Mouse (Mus musculus): Measurements from ENCODE around the gene Usp7. TPM values are rescaled to one million over a fixed set of nuclear protein-coding genes. Genes with fewer than 3 reads are reported as not detected.
"Not testable (repeated sequence)": the region's sequence is repeated elsewhere in the genome, so short reads cannot be mapped to it uniquely, and the experiment has no call there.

Gene Usp7
- total RNA-seq, 1 experiment from 2014 or later, result 238 TPM

DNA sequence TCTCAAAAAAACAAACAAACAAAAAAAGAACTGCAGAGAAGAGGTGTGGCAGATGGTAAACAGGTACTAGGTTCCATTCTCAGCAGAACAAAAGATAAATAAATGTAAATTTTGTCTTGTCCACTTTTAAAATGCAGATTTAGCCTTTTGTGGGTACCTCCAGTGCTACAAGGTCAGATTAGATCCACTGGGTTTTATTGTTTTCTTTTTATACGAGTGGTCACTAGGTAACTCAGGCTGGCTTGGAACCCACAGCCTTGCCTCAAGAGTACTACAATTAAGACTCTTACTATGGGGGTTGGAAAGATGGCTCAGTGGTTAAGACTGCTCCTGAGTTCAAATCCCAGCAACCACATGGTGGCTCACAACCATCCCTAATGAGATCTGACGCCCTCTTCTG is 33.9 kb downstream of the Usp7 start:
- ATAC-seq (replicated peaks; ENCODE audit: low read depth, poor library complexity, severe bottlenecking), result no peak

DNA sequence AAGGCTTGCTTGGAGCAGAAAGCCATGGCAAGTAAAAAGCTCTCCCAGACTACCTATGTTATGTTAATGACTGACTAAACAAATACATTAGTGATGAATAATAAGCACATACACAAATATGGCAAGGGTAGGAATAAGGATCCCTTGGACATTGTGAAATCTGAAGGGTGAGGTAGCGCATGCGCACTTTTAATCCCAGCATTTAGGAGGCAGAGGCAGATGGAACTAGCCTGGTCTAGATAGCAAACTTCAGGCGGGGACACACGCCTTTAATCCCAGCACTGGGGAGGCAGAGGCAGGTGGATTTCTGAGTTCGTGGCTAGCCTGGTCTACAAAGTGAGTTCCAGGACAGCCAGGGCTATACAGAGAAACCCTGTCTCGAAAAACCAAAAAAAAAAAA is 34.5 kb downstream of the Usp7 start:
- ATAC-seq (replicated peaks; ENCODE audit: low read depth, poor library complexity, severe bottlenecking), result not testable (repeated sequence)

DNA sequence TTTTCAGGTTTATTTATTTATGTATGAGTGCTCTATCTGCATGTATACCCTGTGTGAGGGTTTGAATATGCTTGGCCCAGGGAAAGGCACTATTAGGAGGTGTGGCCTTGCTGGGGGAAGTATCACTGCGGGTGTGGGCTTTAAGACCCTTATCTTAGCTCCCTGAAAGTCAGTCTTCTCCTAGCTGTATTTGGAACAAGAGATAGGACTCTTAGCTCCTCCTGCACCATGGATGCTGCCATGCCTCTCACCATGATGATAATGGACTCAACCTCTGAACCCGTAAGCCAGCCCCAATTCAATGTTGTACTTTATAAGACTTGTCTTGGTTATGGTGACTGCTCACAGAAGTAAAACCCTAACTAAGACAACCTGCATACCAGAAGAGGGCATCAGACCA is 39.8 kb downstream of the Usp7 start:
- no peak for ATAC-seq (replicated peaks; ENCODE audit: low read depth, poor library complexity, severe bottlenecking)

DNA sequence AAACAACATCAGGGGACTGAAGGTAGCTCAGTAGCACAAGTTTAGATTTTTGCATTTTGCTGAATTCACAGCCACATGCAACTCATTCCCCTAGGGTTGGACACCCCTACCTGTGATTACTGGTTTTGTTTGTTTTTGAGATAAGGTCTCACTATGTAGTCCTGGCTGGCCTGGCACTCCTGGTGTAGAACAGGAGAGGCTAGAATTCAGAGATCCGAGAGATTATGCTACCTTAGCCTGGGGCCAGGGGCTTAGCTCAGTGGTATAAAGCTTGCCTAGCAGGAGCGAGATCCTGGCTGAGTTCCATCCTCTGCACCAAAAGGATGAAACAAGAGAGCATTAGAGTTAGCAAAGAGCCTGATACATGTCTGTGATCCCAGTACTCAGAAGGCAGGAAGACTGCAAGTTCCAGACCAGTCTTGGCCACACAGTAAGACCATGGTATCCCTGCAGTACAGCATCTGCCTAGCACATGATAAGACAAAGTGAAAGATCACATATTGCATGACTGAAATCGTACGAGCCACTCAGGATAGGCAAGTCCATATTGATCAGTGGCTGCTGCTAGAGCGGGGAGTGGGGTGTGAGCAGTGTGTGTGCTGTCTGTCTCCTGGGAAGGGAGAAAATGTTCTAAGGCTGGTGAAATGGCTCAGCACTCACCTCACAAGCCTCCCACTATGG is 40.4 kb downstream of the Usp7 start:
- ATAC-seq (replicated peaks; ENCODE audit: low read depth, poor library complexity, severe bottlenecking), result no peak

DNA sequence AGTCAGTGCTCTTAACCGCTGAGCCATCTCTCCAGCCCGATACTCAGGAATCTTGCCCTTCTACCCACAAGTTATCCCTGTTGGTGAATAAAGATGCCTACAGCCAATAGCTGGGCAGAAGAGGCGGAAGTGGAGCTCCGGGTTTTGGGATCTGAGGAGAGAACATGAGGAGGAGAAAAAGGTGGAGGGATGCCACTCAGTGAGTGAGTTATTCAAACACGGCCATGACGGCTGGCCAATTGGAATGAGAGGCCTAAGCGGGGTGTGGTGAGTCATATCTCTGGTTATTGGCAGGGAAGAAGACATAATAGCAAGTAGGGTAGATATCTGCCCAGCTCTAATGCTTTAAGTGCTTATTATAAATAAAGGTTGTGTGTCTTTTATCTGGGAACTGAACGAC is 43.2 kb downstream of the Usp7 start:
- ATAC-seq (replicated peaks; ENCODE audit: low read depth, poor library complexity, severe bottlenecking), result no peak

DNA sequence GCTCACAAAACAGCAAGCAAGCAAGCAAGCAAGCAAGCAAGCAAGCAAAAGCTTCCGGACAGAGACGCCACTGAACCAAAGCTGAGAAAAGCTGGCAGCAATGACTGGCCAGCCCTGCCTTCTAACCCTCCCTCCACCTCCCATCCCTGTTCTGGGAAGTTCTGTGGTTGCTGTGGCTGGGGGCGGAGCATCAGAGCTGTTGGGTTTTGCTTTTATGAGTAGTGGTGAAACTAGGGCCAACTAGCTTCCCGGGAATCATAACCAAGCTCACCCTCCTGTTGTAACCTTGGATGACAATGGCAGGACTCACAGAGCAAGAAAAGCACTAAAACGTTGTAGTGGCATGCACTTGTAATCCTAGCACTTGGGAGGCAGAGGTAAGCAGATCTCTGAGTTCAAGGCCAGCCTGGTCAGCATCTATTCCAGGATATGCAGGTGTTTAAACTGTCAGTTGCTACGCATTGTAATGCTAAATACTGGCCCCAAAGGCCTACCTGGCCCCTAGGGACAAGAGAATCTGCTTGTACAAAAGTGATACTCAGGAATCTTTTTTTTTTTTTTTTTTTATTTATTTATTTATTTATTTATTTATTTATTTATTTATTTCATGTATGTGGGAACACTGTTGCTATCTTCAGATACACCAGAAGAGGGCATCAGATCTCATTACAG is 43.8 kb downstream of the Usp7 start:
- ATAC-seq (replicated peaks; ENCODE audit: low read depth, poor library complexity, severe bottlenecking), result peak; percentile 74

DNA sequence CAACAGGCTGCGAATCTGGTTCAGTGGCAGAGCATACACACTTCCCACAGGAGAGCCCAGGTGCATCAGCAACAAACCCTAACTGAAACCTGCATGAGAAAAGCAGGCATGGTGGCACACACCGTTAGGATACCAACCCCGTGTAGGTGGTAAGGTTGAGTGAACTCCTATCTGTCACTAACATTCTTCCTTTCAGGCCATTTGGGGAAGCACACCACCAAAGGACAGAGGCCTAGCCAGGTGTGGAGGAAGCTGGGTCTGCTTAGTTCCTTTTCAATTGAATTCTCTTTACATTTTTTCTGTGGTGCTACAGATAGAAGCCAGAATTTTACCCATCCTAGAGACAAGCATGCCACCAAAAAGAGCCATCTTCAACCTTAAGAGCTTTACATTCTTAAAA is 44.3 kb downstream of the Usp7 start:
- ATAC-seq (replicated peaks; ENCODE audit: low read depth, poor library complexity, severe bottlenecking), result peak; percentile 55

DNA sequence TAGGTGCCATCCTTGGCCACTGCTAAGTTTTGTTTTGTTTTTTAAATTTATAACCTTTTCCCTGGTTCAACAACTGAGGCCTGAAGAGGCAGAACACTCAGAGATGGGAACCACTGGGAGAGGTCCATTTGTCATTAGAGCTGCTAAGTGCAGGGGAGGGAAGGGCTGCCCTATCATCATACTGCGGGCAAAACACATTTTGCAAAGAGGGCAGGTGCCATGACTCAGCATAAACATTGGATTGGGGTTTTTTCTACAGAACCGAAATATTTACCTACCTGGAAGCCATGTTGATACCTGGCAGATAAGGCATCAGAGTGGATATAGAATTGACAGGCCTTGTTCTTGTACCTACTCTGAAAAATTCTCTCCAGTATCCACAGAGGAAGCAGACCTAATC is 45.6 kb downstream of the Usp7 start:
- no peak for ATAC-seq (replicated peaks; ENCODE audit: low read depth, poor library complexity, severe bottlenecking)

DNA sequence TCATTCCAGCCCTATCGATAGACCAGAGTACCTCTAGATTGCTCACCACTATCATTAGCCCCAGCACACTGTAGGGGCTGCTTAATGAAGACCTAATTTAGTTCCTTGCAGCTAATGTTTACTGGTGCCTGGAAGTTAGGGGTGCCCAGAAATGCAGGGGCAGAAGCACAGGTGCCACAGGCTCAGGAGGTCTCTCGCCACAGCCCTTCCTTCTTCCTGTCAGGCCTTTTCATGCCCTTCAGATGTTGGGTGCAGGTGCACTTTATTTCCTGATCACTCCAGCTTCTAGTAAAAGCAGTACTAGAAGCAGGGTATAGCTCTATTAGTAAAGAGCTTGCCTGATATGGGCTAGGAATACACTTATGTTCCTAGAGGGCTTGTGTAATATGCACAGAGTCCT is 46.4 kb downstream of the Usp7 start:
- ATAC-seq (replicated peaks; ENCODE audit: low read depth, poor library complexity, severe bottlenecking), result no peak

DNA sequence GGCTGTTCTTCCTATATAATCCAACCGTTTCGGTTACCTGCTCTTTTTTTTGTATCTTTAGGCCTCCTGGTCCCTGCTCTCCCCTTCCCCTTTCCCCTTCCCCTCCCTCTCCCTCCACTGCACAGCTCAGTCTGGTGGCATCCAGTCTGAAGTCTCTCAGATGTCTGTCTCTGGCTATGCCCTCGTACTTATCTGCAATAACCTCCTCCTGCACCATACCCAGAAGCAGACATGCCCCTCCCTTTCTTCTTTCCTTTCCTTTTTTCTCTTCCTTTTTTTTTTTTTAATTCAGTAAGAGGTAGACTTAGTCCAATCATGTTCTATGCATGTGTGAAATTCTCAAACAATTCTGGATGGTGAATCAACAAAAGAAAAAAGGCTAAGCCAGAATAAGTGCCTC is 48.1 kb downstream of the Usp7 start:
- peak; percentile 31 for ATAC-seq (replicated peaks; ENCODE audit: low read depth, poor library complexity, severe bottlenecking)

DNA sequence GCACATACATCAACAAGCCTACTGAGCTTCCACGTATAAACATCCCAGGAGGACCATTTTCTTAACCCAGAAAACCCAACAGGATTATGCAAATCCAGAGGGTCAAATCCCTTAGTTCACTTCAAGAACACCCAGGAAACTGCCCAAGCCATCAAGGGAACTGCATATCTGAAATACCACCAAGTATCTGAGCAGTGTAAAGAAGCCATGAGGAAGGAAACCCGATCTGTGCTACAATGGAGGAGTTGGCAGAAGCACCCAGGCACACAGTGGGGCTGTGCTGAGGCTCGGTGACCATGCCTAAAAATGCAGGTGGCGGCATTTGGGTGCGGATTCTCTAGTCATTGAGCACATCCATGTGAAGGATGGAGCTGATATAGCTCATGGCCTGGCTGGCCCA is 50.4 kb downstream of the Usp7 start:
- no peak for ATAC-seq (replicated peaks; ENCODE audit: low read depth, poor library complexity, severe bottlenecking)

DNA sequence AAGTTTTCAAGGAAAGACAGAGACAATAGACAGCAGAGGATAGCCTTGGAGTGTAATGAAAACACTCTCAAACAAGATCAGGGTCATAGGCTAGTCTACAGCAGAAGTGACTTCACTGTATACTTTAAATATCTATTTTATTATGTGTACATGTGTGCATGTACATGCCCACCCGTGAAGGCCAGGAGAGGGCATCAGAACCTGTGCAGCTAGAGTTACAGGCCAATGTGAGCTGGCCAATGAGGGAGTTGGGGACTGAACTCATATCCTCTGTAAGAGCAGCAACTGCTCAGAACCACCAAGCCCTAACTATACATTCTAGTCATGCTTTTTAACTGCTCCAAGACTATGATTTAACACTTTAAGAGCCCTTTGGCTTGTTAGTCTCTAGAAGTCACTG is 51.0 kb downstream of the Usp7 start:
- ATAC-seq (replicated peaks; ENCODE audit: low read depth, poor library complexity, severe bottlenecking), result peak; percentile 23; the same call in 1 of the 2 replicates

DNA sequence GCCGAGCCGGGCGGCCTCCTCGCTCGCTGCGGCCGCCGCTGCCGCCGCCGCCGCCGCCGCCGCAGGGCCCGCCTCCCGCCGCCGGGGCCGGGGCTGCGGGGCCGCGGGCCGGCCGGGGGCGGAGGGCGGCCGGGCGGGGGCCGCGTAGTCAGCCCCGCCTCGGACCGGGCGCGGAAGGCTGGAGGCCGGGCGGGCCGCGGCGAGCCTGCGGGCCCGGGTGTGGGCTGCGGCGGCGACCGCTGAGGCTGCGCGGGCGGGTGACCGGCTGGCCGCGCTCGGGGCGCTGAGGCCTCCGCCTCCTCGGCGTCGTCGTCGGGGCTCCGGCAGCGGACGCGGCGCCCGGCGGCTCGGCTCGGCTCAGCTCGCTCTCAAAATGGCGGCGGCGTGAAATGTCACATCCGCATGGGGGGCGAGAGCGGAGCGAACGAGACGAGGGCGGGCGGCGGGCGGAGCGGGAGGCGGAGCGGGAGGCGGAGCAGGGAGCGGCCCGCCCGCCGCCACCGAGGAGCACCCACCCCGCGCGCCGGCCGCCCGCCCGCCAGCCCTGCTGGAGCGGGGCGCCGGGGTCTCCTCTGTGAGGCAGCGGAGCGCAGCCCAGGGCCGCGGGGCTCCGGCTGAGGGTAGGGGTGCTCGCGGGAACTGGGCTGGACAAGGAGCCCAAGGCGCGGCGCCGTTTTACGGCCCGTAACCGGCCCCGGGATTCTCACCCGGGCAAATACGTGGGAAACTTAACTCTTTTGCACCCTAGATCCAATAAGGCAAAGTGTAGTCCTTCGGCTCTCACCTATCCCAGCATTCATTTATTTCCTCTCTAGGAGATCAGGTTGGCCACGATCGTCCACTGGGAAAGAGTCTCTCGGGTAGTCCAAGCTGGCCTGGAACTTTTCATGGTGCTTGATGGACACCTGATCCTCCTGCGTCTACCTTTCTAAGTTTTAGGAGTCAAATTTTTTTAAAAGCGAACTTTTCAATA is 53.3 kb downstream of the Usp7 start:
- peak; percentile 74 for ATAC-seq (replicated peaks; ENCODE audit: low read depth, poor library complexity, severe bottlenecking)

DNA sequence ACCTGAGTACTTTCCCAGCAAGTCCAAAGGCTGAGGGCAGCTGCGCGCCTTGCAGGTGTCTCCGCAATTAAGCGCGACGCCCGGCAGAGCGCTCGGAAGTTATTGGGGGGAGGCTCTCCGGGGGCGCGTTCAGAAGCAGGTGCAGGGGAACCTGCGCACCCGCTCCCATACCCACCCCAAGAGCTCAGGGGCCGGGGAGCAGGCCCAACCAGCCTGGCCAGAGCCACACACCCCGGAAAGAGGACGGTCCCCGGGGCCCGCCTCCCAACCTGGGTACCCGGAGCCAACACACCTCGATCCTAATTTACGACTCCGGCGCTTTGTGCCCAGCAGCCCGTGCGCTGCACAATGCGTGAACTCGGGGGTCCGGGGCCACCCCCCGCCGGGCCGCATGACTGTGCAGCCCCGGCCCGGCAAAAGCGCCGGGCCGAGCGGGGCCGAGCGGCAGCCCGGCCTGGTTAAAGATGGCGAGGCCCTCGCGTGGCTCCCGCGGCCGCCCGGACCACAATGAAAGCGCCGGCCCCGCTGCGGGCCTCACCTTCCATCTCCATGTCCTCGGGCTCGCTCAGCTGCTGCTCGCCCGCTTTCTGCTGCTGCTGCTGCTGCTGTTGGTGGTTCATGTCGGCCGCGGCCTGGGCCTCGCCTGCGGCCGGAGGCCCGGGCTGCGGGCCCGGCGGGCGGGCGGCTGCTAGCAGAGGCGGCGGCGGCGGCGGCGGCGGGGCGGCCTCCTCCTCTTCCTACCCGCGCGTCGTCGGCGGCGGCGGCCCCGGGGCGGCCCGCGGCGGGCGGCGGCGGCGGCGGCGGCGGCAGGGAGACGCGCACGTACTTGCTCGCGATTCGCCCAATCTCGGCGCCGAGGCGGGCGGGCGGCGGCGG is 54.2 kb downstream of the Usp7 start:
- ATAC-seq (replicated peaks; ENCODE audit: low read depth, poor library complexity, severe bottlenecking), result no peak

DNA sequence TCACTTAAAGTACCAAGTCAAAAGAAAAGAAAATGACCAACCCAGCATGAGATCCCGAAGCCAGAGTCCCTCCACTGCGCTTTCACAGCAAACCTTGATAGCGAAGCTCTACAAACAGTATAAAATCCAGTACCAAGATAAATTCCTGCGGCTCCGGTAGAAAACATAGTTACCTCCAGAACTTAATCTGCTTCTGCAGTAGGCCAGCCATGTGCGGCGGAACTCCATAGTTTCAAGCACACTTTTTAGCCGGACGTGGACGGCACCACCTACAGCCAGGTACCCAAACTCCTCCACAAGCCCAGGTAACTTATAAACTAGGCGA is 54.8 kb downstream of the Usp7 start:
- ATAC-seq (replicated peaks; ENCODE audit: low read depth, poor library complexity, severe bottlenecking), result no peak

DNA sequence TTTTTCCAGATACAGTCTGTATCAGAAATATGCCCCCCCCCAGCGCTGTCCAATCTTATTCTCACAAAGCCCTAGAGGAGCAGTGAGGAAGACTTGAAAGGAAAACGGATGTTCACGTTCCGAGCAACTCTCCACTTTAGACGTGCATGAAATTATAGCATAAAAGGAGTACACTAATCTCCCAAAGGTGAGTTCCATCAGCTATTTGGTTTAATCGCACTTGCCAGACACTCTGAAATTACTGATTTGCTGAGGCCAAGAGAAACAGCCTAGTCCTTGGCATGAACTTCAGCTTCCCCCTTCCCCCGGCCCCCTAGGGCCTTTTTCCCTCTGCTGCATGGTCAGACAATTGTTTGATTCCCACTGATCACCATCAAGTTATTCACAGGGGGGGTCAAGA is 55.4 kb downstream of the Usp7 start:
- no peak for ATAC-seq (replicated peaks; ENCODE audit: low read depth, poor library complexity, severe bottlenecking)

DNA sequence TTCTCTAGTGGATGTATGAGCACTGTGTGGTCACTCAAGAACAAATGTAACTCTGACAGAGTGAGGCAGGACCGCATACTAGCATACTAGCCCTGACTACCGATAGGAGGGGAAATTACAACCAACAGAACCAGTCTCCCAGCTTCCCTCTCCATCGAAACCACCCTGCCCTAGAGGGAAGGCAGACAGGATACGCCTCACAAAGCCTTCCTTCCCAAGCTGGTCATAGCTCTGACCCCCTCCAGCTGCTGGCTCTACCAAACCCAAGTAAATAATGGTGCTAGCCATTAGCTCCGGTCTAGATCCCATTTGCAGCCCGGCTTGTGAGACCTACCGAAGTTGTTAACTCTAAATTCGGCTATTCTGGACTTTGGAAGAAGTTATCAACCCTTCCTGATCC is 56.1 kb downstream of the Usp7 start:
- ATAC-seq (replicated peaks; ENCODE audit: low read depth, poor library complexity, severe bottlenecking), result peak; percentile 64

DNA sequence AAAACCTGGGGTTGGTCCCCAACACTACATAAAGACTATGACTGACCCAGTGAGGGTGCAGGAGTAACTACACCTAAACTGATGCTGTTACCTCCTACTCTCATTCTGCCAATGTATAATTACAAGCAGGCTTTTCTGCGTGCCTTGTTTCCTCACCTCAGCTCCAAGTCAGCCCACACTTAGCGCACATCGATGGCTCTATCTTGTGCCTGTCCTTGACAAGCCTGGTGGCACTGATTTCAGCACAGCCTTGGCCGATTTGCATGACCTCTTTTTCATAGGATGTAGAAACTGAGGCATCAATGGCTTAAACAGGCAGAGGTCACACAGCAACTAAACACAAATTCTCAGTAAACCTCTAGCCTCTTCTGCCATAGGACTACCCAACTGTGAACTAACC is 57.4 kb downstream of the Usp7 start:
- no peak for ATAC-seq (replicated peaks; ENCODE audit: low read depth, poor library complexity, severe bottlenecking)

DNA sequence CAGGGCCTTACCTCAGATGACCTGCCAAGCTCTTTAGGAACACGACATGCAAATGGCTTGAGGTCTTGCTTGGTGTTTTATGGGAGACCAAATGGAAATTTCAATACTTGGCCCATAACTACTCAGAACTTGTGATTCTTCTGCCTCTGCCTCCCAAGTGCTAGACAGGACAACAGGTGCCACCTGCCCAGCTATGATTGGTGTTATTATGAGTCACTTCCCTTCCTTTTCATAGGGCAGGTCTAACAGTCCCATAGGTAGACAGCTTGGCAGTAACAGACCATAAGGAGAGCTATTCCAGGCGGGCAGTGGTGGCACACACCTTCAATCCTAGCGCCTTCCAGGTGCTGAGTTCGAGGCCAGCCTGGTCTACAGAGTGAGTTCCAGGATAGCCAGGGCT is 58.5 kb downstream of the Usp7 start:
- ATAC-seq (replicated peaks; ENCODE audit: low read depth, poor library complexity, severe bottlenecking), result no peak

DNA sequence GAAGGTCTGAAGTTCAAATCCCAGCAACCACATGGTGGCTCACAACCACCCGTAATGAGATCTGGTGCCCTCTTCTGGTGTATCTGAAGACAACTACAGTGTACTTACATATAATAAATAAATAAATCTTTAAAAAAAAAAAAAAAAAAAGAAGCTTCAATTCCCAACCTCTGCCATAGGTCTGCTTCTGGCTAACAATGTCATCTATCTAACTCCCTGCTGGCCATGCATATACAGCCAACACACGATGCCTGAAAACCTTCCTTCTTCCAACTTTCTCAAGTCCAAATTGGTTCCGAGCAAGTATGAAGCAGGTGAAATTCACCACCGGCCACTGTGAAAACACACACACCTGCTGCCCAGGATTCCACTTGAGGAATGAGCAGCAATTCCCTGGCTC is 59.7 kb downstream of the Usp7 start:
- not testable (repeated sequence) for ATAC-seq (replicated peaks; ENCODE audit: low read depth, poor library complexity, severe bottlenecking)

Measured in common myeloid progenitor, adult 5-6 weeks (primary cell).